In the genomic region with DNA sequence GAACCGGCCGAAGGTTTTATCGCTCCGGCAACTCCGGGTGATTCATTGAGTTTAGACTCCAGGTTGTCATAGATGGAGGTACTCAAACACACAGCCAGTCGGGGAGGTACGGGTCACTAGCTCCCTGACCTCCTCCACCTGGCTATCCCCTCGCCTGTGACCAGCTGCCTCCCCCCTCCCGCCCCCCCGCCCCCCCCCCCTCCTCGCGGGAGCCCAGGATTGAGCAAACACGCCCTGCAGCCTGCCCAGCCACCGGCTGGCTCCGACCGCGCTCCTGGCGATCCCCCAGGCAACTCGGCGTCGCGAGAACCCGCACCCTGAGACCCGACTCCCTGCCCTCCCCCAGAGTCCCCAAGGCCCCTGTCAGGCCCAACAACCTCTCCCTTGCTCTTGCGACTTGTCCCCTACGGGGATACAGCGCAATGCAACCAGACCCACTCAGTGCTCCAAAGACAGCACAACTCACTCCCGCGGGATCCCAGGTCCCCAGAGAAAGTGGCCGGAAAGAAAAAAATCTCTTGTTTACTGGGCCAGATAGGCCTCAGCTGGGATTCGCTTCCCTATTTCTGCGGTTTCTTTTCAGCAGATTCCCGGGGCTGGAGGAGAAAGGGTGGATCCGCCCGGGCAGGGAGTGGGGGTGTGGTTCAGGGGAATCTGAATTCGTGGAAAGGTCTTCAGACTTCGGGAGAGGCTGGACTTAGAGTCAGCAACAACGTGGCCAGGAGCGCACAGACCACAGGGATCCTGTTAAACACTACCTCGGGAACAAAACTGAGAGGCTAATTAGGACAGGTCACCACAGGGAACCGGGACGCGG, we compare ENCODE assay signal across 8 mouse cellular contexts. TPM values are rescaled to one million over a fixed set of nuclear protein-coding genes. Genes with fewer than 3 reads are reported as not detected.
A peak's percentile ranks its signal among the peaks of the same experiment; 100 is the strongest.
DNase-seq lines count a peak whose midpoint lies in the region; ATAC-seq lines count a peak whose summit lies in the region.

A gene (plus strand): TSS at position 701 of the 817 bp plus-strand sequence.

- no peaks in the 10 kb centered on the region for H3K36me3 ChIP-seq in hindbrain, embryonic 15.5 days
- no peaks in the 10 kb centered on the region for H3K36me3 ChIP-seq in liver, embryonic 12.5 days
- H3K36me3 ChIP-seq in neural tube, embryonic 12.5 days = no peaks in the 10 kb centered on the region

- H3K4me3 ChIP-seq in hindbrain, embryonic 15.5 days = peak within 1 kb of the TSS; percentile 54
- peak within 1 kb of the TSS; percentile 57 for H3K4me3 ChIP-seq in liver, embryonic 12.5 days
- peak within 1 kb of the TSS; percentile 49 for H3K4me3 ChIP-seq in neural tube, embryonic 12.5 days

- no peaks in the 10 kb centered on the region for H3K9me3 ChIP-seq in hindbrain, embryonic 15.5 days
- no peaks in the 10 kb centered on the region for H3K9me3 ChIP-seq in liver, embryonic 12.5 days (replicated peaks)
- H3K9me3 ChIP-seq in neural tube, embryonic 12.5 days = no peaks in the 10 kb centered on the region

- peak; percentile 42; the same call in 1 of the 2 replicates for ATAC-seq in hindbrain, embryonic 15.5 days (ENCODE audit: low FRiP score, low read depth)
- ATAC-seq in liver, embryonic 12.5 days = peak; percentile 21; the same call in 1 of the 2 replicates
- no peak for ATAC-seq in neural tube, embryonic 12.5 days (ENCODE audit: low FRiP score, low read depth)

- DNase-seq in R1 (ENCODE audit: low read depth, low spot score) = peak; percentile 75
- peak; percentile 73 for DNase-seq in cerebellum, adult 8-10 months
- peak; percentile 82 for DNase-seq in gastrocnemius, postnatal 14 days
- DNase-seq in right cerebral cortex, postnatal 4 days = no peak
- DNase-seq in frontal cortex, postnatal 14 days (ENCODE audit: low spot score in 2 of 2) = no peak

- H3K27me3 ChIP-seq in hindbrain, embryonic 15.5 days = peaks cover 49% of the 10 kb centered on the region
- peaks cover 73% of the 10 kb centered on the region for H3K27me3 ChIP-seq in liver, embryonic 12.5 days (replicated peaks)
- peaks cover 56% of the 10 kb centered on the region for H3K27me3 ChIP-seq in neural tube, embryonic 12.5 days (replicated peaks)

- peak within 1 kb of the TSS; percentile 40 for H3K9ac ChIP-seq in hindbrain, embryonic 15.5 days
- H3K9ac ChIP-seq in liver, embryonic 12.5 days = peak within 1 kb of the TSS; percentile 59
- peak within 1 kb of the TSS; percentile 61 for H3K9ac ChIP-seq in neural tube, embryonic 12.5 days

- peaks cover 30% of the 10 kb centered on the region for H3K4me1 ChIP-seq in hindbrain, embryonic 15.5 days (replicated peaks)
- peaks cover 60% of the 10 kb centered on the region for H3K4me1 ChIP-seq in liver, embryonic 12.5 days
- peaks cover 27% of the 10 kb centered on the region for H3K4me1 ChIP-seq in neural tube, embryonic 12.5 days

- peak within 1 kb of the TSS; percentile 89 for H3K4me2 ChIP-seq in hindbrain, embryonic 15.5 days
- peak within 1 kb of the TSS; percentile 77 for H3K4me2 ChIP-seq in liver, embryonic 12.5 days
- peak within 1 kb of the TSS; percentile 79 for H3K4me2 ChIP-seq in neural tube, embryonic 12.5 days (replicated peaks)

- intact Hi-C loops in gastrocnemius, postnatal 14 days (cut with DNase I; ENCODE audit: low total_unique reads) = no loop called here

- peak within 1 kb of the TSS; percentile 61 for H3K27ac ChIP-seq in hindbrain, embryonic 15.5 days (replicated peaks)
- H3K27ac ChIP-seq in liver, embryonic 12.5 days = peak within 1 kb of the TSS; percentile 73
- no peak within 1 kb of the TSS for H3K27ac ChIP-seq in neural tube, embryonic 12.5 days

- WGBS in hindbrain, embryonic 15.5 days = under 1% methylated on average over 33 of the region's 43 CpGs
- 2% methylated on average over 37 of the region's 43 CpGs for WGBS in liver, embryonic 12.5 days (ENCODE audit: insufficient replicate concordance)
- whole genome bisulfite sequencing in neural tube, embryonic 12.5 days = under 1% methylated on average over 38 of the region's 43 CpGs

RNA-seq across cellular contexts. Expression of the gene that starts here (rescaled TPM):
- 10 to 100 TPM; 39.1 to 43.0 TPM for total RNA-seq in gastrocnemius, postnatal 14 days (2021)
- polyA plus RNA-seq in hindbrain, embryonic 15.5 days (2015; fragmentation: Nextera tagmentation; extraction: Ambion mirVana) = 8.5 and 11.6 TPM in 2 replicates
- polyA plus RNA-seq in liver, embryonic 12.5 days (2016; fragmentation: Nextera tagmentation; extraction: Ambion mirVana) = 14.3 TPM in 2 replicates
- polyA plus RNA-seq in neural tube, embryonic 12.5 days (2016; fragmentation: Nextera tagmentation; extraction: Ambion mirVana) = 21.6 and 23.9 TPM in 2 replicates

Comparison
In these comparisons a context has a peak if more than half of its experiments do, and no peak if none do; other contexts are left out.
1. DNase-seq: peak in R1 (single experiment), cerebellum, adult 8-10 months (single experiment) and gastrocnemius, postnatal 14 days (single experiment); none in right cerebral cortex, postnatal 4 days (single experiment) and frontal cortex, postnatal 14 days (0 of 2).
2. Peak in every context shown above with its lines, with median percentiles within 50 percentile points of each other: H3K4me2 ChIP-seq, H3K4me3 ChIP-seq and H3K9ac ChIP-seq.